Mouse (Mus musculus) E14TG2a.4 (cell line): ENCODE measurements around the gene Zc3h15.

ENCODE experiments used
- CTCF ChIP-seq: conservative IDR thresholded peaks from 2 replicates; pipeline ENCODE4 v1.5.1; 2014; ENCODE audit warnings: low read length
- POU5F1 ChIP-seq: IDR thresholded peaks from 2 replicates; pipeline ENCODE4 v1.6.1; 2014; ENCODE audit warnings: low read length, borderline replicate concordance

DNA sequence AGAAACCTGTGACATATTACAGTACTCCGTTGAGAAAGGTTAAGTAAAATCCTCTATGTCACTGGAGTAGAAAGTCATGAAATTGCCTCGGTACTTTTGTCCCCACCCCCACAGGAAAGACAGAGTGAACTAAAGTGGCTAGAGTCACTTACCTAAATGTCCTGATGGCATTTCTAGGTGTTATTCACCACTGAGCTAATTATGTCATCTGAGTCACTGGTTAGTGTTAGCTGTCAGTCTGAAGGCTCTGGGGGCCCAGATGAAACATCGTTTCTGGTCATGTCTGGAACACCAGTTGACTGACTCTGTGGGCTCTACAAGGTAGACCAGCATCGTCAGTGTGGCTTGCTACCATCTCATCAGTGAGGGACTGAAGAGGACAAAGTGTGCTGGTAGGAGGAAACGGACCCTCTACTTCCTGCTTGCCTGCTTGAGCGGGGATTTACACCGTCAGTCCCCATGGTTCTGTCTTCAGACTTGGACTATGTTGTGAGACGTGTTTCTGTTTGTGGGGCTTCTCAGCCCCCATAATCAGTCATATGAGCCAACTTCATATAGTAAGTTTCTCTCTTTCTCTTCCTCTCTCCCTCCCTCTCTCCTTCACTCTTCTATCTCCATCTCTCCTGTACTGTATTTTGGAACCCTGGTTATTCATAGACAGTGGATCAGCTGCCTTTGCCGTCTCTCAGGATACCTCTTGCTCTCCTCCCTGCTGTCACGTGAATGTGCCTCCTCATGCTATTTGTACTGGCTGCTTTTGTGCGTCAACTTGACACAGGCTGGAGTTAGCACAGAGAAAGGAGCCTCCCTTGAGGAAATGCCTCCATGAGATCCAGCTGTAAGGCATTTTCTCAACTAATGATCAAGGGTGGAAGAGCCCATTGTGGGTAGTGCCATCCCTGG is 51.4 kb downstream of the Zc3h15 start:
- TF ChIP-seq CTCF (no peak), POU5F1 (no peak)
